Mouse (Mus musculus) brain, embryonic 14.5 days (tissue): ENCODE results near the gene Narfl. TPM values are rescaled to one million over a fixed set of nuclear protein-coding genes. Genes with fewer than 3 reads are reported as not detected.
"Not testable (repeated sequence)": the region's sequence is repeated elsewhere in the genome, so short reads cannot be mapped to it uniquely, and the experiment has no call there.

Source experiments
- DNase-seq: peaks from one replicate; pipeline ENCODE4 v3.0.0-alpha.2; 2011; ENCODE audit warnings: low read depth
- CTCF ChIP-seq: fragments of 200-500 bp; IDR thresholded peaks from 2 replicates; pipeline ENCODE4 v1.5.1; 2012; ENCODE audit warnings: inconsistent platforms, mild to moderate bottlenecking, moderate library complexity, borderline replicate concordance; ENCODE audit not compliant: insufficient read depth, insufficient read length; ENCODE audit errors: extremely low read depth
- POLR2A ChIP-seq: fragments of 200-500 bp; IDR thresholded peaks from 2 replicates; pipeline ENCODE4 v1.6.1; 2012; ENCODE audit warnings: mild to moderate bottlenecking, inconsistent platforms, borderline replicate concordance; ENCODE audit not compliant: poor library complexity, insufficient read depth, insufficient read length, severe bottlenecking; ENCODE audit errors: extremely low read depth
- polyA plus RNA-seq: library from polyadenylated mRNA; depleted of rRNA; stranded (reverse); fragments of >200 nt; gene quantifications from 2 replicates; pipeline ENCODE4 v1.2.3, GENCODE M21; 2012; rRNA removed

The Narfl gene
- 26.7 and 30.6 TPM in 2 replicates for polyA plus RNA-seq

DNA sequence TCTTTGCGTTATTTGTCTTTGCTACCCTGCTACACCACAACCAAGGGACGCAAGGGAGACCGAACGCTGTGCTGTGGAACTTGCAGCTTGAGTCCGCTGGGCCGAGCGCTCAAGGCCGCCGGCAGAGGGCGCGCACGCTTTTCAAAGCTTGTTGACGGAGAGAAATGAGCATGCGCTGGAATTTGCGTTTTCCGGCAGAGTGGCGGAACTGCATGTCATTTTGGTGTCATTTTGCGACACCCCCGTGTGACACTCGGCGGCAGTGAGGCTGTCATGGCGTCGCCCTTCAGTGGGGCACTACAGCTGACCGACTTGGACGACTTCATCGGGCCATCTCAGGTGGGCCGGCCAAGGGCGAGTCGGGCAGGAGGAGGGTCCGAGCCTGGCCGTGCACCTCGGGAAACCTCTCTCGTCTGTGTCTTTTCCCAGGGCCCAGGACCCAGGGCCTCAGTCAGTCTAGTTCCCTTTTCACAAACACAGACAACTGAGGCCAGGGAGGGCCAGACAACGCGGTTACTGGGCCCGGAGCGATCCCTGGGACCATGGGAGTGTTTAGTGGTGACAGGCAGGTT is at the start of gene Narfl:
TSS of gene Narfl (plus strand) at position 228 of the 572 bp plus-strand sequence.
- peak; percentile 99 for DNase-seq
- TF ChIP-seq POLR2A (peak; percentile 65; the same call in 1 of the 2 replicates), CTCF (peak; percentile 96)

DNA sequence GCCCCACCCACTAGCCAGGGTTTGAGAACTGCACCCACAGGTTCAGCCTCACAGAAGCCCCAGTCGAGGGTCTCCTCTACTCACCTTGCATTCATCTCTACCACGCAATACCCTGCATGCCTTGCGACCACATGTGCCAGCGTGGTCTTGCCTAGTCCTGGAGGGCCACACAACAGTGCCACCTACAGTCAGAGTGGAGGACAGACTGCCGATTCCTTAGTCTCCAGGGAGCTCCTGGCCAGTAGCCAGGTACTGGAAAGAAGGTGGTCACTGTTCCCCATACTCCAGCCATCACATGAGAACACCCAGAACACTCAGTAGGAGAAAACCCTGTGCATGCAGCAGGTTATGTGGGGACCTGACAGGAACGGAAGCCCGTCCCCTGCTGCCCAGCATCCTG is 49.7 kb upstream of the Narfl start:
- DNase-seq: peak; percentile 7
- TF ChIP-seq POLR2A (no peak), CTCF (peak; percentile 20; the same call in 1 of the 2 replicates)

DNA sequence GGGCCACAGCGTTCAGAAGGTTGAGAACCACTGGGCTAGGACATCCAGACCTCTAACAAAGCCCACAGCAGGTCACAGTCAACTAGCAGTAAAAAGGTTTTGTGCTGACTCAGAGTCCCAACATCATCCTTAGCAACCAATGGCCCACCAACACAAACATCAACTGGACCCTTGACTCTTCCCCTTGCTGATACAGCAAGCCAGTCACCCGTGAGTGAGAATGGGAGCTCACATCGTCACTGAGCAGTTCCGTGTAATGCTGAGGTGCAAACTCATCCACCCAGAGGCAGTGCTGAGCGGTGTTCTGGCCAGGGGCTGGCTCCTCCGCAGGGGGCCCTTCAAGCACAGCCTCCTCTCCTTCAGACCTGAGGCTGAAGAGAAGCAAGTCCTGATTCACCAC is 48.3 kb upstream of the Narfl start:
- DNase-seq: no peak
- TF ChIP-seq POLR2A: no peak
- TF ChIP-seq CTCF: no peak

DNA sequence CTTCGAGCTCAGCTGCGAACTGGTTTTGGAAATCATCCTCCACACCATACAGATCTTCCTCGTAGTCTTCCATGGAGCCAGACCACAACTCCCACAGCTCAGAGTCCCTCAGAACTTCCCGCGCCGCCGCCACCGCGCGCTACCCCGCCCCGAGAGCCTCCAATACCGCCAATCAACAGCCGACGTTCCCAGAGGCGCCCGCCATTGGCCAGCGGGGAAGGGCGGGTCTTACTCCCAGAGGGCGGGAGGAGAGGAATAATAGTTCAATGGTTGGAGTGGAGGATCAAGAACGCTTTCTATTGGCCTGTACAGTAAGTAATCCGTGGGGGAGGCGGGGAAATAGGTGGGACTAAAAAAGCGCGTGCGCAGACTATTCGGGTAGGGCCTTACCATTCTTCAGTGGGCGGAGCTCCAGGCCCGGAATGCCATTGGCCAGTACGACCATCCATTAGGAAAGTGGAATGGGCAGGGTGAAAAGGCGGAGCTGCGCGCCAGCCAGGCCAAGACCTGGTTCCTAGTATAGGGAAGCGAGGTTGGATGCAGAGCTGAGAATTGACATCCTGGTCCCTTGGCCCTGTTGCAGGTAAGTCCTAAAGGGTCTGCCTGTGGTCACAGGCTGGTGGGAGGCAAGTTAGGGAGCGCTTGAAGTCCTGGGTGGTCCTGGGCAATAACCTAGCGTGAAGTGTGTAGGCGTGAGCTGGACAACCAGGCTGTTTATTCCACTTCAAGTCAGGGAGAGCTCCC is 46.1 kb upstream of the Narfl start, which contains the start of the genes Chtf18 and Rpusd1:
TSS of gene Chtf18 (minus strand) at position 155 of the 744 bp plus-strand sequence.
TSS of gene Rpusd1 (plus strand) at position 406 of the 744 bp plus-strand sequence.
- TF ChIP-seq POLR2A (peak; percentile 38; the same call in 1 of the 2 replicates), CTCF (no peak)
- DNase-seq: peak; percentile 100

DNA sequence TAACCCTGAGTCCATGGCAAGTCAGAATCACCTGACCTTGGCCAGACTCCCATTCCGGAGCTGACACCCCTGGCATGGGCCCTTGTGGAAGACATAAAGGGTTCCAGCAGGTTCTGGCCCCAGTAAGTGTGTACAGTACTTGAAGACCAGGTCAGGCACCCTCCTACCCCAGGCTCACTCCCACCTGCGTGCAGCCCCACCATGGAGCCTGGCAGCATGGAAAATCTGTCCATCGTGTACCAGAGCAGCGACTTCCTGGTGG is 45.6 kb upstream of the Narfl start:
- TF ChIP-seq POLR2A (no peak), CTCF (no peak)
- no peak for DNase-seq

DNA sequence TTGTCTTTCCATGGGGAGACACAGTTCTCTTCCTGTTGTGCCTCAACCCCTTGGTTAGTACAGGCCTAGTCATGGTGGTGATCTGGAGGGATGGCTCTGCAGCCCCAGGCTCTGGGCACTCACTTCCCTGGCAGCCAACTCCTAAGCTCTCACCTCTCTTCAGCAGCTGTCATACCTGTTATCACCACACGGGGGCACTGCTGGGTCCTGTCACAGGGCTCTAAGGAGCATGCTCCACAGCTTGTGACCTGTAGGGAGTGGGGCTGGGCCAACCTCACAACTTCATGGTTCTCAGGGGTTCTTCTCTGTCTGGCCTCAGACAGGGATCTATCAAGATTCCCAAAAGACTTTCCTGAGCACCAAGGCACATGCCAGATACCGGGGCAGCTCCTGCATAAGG is 41.5 kb upstream of the Narfl start:
- no peak for TF ChIP-seq POLR2A
- peak; percentile 93 for TF ChIP-seq CTCF
- DNase-seq: peak; percentile 86

DNA sequence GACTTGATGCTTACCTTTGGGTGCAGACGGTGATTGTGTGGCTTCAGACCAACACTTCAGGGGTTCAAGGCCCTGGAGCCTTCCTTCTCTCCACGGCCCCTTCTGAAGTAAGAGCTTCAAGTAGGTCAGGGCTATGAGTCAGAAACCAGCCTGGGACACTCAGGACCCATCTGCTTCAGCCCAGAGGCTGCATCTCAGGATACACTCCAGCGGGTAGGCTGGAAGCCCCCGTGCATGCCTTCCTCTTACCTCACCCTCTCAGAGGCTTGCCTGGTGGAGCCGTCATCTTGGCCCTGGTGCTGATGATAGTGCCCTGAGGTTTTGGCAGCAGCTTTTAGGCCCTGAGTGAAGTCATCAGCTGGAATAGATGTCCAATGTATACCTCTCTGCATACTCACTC is 38.3 kb upstream of the Narfl start:
- TF ChIP-seq POLR2A (no peak), CTCF (no peak)
- no peak for DNase-seq

DNA sequence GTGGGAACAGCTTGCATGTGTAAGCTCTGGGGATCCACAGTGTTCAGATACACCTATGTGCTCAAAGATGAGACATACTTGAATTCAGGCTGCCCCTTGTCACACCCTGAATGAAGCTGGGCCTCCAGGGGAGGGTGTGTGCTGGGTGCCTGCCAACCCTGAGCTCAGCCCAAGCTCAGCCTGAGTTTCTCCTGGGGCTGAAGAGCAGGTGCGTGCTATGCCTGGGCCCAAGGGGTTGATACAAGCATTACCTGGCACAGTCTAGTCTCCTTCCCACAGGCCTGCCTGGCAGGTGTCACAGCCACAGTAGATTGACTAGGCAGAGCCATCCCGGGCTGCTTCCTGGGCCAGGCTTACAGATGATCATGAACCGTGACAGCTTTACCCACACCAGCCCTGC is 37.8 kb upstream of the Narfl start, which contains the start of gene Mslnl:
TSS of gene Mslnl (plus strand) at position 298 of the 400 bp plus-strand sequence.
- TF ChIP-seq CTCF (no peak), POLR2A (no peak)
- no peak for DNase-seq

DNA sequence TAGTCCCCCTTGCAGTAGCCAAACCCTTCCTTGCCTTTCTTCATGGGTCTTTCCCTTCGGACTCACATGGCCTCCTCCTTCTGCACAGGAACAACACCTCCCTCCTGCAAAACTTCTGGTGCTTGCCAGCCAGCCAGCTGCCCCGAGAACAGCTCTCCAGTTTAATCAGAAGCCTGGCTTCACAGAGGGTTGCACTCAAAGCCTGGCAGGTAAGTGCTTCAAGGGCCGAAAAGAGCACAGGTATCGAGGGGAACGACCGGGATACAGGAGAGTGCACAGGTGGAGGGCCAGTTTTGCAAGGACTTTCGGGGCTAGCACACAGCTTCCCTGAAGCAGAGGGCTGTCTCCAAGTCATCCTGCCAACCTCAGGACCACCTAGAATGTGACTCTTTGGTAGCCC is 34.7 kb upstream of the Narfl start:
- no peak for DNase-seq
- no peak for TF ChIP-seq CTCF
- TF ChIP-seq POLR2A: no peak

DNA sequence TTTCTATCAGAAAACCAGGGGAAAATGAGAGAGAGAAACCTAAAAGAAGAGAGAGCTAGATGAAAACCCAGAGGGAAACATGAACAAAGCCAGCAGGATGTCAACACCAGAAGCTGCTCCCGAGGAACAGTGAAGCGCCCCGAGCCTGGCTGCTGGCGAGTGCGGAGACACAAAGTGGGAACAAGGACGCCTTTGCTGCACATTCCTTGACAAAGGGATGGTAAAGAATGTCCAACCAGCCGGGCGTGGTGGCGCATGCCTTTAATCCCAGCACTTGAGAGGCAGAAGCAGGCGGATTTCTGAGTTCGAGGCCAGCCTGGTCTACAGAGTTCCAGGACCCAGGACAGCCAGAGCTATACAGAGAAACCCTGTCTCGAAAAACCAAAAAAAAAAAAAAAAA is 32.1 kb upstream of the Narfl start:
- DNase-seq: not testable (repeated sequence)

DNA sequence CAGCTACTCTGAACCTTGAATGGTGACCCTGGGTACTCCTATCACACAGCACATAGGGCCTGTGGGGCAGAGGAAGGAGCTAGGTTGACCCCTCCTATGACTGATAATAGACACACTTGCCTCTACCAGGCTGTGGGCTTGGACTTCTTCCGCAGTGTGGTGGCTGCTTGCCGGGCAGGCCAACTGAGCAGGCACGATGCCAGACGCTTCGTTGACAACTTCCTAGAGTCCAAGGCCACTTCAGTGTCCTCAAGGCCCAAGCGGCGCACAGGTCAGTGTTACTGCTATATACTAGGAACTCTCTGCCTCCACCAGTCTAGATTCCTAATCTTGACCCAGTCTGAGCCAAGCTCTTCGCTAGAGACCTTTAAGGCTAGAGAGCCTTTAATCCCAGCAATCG is 29.7 kb upstream of the Narfl start:
- DNase-seq: no peak
- TF ChIP-seq POLR2A (no peak), CTCF (no peak)

DNA sequence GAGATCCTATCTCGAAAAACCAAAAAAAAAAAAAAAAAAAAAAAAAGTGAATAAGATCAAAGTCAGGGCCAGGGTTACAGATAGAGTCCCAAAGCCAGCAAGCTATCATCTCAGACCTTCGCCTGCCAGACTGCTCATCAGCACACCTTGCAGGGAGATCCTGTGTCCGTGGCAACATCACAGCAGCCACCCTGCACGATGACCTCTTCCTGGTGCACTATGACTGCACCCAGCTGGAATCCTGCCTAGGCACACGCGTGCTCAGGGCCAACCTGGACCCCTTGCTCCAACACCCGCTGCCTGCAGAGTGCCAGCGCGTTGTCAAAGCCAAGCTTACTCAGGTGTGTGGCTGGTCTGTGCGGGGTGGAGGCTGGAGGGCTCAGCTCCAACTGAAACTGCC is 29.3 kb upstream of the Narfl start:
- no peak for DNase-seq
- TF ChIP-seq POLR2A (no peak), CTCF (no peak)
